Mouse (Mus musculus): Measurements from ENCODE around the gene Adck2. TPM values are rescaled to one million over a fixed set of nuclear protein-coding genes. Genes with fewer than 3 reads are reported as not detected.

Adck2 gene
- polyA plus RNA-seq, 1 experiment from 2014 or later: 35.7 TPM

DNA sequence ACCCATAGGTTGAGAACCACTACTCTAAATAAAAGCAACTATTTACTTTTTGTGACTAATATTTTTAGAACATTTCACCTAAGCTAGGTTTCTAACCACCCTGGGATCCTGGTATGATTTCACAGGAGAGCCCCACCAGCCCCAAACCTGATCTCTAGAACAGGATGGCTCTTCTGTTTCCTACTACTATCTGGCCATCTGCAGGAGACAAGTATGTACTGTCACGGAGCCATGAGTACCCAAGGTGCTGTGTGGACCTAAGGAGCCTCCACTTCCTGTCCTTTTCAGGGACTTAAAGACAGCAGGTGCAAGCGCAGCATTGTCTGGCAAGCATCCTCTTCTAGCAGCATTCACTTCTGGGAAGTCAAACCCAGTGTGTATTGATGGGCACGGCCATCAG, 28.2 kb downstream of the Adck2 start:
- WGBS: 82% methylated on average over 3 of the region's 3 CpGs
- no peaks in the 10 kb centered on the region for H3K27me3 ChIP-seq
- no peak overlapping the region for H3K27ac ChIP-seq
- no peak for ATAC-seq
- no peak overlapping the region for H3K4me3 ChIP-seq
- H3K9ac ChIP-seq: no peak overlapping the region
- H3K4me2 ChIP-seq: no peak overlapping the region
- peaks cover 53% of the 10 kb centered on the region for H3K36me3 ChIP-seq (ENCODE audit: poor library complexity, severe bottlenecking)
- no peaks in the 10 kb centered on the region for H3K4me1 ChIP-seq
- no peaks in the 10 kb centered on the region for H3K9me3 ChIP-seq (replicated peaks)

DNA sequence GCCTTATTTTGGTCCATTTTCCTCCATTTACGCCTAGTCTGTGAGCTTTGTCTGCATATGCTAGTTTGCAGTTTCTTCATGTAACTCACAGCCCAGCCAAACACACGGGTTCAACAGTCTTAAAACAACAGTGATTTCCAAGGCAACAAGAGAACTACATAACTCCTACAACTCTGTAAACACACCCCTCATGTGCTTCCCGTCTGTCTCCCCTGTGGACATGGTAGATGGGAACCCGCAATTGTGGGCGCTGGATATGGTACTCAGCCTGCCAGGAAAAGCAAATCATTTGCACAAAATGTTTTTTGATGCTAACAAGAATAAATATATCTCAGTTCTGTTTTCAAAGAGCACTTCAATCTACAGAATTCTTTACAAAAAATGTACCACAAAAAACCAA, 30.9 kb downstream of the Adck2 start:
- Histone ChIP-seq H3K9me3 (replicated peaks) (no peaks in the 10 kb centered on the region), H3K4me3 (no peak overlapping the region), H3K27me3 (no peaks in the 10 kb centered on the region), H3K36me3 (ENCODE audit: poor library complexity, severe bottlenecking) (peaks cover 35% of the 10 kb centered on the region), H3K4me1 (no peaks in the 10 kb centered on the region), H3K9ac (no peak overlapping the region), H3K4me2 (no peak overlapping the region), H3K27ac (no peak overlapping the region)
- ATAC-seq: no peak
- 85% methylated on average over 5 of the region's 5 CpGs for WGBS

DNA sequence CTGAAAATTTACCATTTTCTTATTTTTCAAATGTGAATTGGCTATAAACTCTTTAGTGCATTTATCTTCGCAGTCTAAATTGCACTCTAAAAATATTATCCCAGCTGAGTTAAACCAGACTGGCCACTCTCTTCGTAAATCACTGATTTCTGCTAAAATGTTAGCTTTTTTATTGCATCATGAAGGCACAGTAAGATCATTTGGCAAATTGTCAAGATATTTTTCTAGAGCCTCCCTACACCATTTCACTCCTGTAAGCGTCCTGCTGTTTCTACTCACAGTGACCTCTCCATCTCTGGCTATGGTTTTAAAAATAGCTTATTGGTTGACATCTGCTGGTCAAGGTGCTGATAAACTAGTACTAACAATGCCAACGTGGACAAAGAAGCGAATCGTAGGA, 32.4 kb downstream of the Adck2 start:
- Histone ChIP-seq H3K9me3 (replicated peaks) (no peaks in the 10 kb centered on the region), H3K36me3 (ENCODE audit: poor library complexity, severe bottlenecking) (peaks cover 24% of the 10 kb centered on the region), H3K4me3 (no peak overlapping the region), H3K4me1 (no peaks in the 10 kb centered on the region), H3K27ac (no peak overlapping the region), H3K4me2 (no peak overlapping the region), H3K27me3 (no peaks in the 10 kb centered on the region), H3K9ac (no peak overlapping the region)
- no peak for ATAC-seq
- 91% methylated on average over 6 of the region's 6 CpGs for WGBS

DNA sequence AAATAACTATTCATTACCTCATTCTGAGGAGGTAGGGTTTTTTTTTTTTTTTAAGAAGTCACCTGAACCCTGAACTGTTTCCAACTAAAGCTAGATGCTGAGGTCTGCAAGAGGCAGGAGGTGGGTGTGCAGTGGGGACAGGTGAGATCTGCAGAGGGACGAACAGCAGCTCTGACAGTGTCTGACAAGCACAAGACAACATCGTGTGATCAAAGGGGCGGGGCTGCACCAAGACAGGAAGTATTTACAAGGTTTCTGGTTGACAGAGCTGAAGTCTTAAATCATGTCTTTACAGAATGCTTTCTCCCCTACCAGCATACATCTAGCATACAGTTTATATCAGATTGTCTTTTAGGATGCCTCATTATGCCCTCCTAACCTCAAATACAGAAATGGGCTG, 33.2 kb downstream of the Adck2 start:
- no peaks in the 10 kb centered on the region for H3K27me3 ChIP-seq
- H3K9ac ChIP-seq: no peak overlapping the region
- no peak overlapping the region for H3K27ac ChIP-seq
- ATAC-seq: no peak
- peaks cover 23% of the 10 kb centered on the region for H3K36me3 ChIP-seq (ENCODE audit: poor library complexity, severe bottlenecking)
- WGBS: 79% methylated on average over 3 of the region's 3 CpGs
- H3K4me3 ChIP-seq: no peak overlapping the region
- no peaks in the 10 kb centered on the region for H3K9me3 ChIP-seq (replicated peaks)
- H3K4me1 ChIP-seq: no peaks in the 10 kb centered on the region
- H3K4me2 ChIP-seq: no peak overlapping the region

DNA sequence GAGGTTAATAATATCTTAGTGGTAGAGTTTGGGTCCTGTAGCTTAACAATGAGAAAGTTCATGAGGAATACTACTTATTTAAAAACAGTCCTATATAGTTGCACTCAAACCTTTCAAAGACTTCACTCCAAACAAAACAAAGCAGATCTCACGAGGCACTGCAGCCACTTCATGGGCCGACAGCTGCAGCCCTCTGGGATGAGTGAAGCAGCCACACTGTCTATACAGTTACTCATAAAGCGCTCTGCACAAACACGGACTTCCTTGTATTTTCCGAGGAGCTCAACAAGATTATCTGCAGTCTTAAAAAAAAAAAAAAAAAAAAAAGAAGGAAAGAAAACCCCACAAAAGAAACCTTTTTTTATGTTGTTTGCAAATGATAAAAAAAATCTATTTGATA, 33.7 kb downstream of the Adck2 start:
- Histone ChIP-seq H3K27ac (no peak overlapping the region), H3K4me2 (no peak overlapping the region), H3K27me3 (no peaks in the 10 kb centered on the region), H3K4me1 (no peaks in the 10 kb centered on the region), H3K4me3 (no peak overlapping the region), H3K9ac (no peak overlapping the region), H3K36me3 (ENCODE audit: poor library complexity, severe bottlenecking) (peaks cover 20% of the 10 kb centered on the region), H3K9me3 (replicated peaks) (no peaks in the 10 kb centered on the region)
- WGBS: 76% methylated on average over 5 of the region's 5 CpGs
- no peak for ATAC-seq

DNA sequence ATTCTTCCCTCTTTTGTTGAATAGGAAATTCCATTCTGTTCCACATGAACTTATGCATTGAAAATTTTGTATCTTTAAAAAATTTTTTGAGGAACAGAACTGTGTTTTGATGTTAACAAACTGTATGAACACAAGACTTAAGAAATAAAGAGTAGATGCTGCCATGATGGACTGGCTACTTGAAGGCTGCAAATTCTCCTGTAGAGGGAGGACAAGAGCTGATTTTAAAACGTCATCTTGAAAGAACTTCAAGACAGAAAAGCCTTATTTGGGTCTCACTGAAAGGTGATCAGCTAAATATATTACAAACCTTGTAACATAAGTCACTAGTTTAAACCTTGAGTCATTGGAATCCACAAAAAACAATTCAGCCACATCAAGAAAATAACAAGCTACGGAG, 36.5 kb downstream of the Adck2 start:
- 70% methylated on average over 2 of the region's 2 CpGs for WGBS
- Histone ChIP-seq H3K4me1 (no peaks in the 10 kb centered on the region), H3K4me3 (no peak overlapping the region), H3K36me3 (ENCODE audit: poor library complexity, severe bottlenecking) (peaks cover 21% of the 10 kb centered on the region), H3K9ac (no peak overlapping the region), H3K27me3 (no peaks in the 10 kb centered on the region), H3K9me3 (replicated peaks) (no peaks in the 10 kb centered on the region), H3K4me2 (no peak overlapping the region), H3K27ac (no peak overlapping the region)
- no peak for ATAC-seq

DNA sequence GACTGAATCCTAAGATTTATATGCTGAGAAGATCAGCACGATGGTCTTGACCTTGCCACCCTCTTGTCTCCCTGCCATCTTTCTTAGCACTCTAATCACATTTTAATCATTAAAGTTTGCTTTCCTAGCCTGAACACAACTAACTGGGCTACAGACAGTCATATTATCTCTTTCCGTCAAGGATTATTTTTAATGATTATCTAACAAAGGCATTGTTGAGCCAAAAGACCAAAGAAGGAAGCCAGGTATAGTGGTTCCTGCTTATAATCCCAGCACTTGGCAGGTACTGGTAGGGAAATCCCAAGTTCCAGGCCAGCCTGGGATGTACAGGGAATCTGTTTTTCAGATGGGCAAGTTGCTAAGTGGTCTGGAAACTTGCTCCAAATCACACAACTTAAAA, 37.6 kb downstream of the Adck2 start:
- no peak for ATAC-seq
- Histone ChIP-seq H3K9me3 (replicated peaks) (no peaks in the 10 kb centered on the region), H3K4me1 (no peaks in the 10 kb centered on the region), H3K36me3 (ENCODE audit: poor library complexity, severe bottlenecking) (peaks cover 25% of the 10 kb centered on the region), H3K27me3 (no peaks in the 10 kb centered on the region), H3K27ac (no peak overlapping the region), H3K9ac (no peak overlapping the region), H3K4me2 (no peak overlapping the region), H3K4me3 (no peak overlapping the region)
- WGBS: 97% methylated on average over 2 of the region's 2 CpGs

Other genes starting within 250 kb of the Adck2 start
- 53.5 and 56.3 TPM in 2 replicates for gene Slc37a3, start 196.2 kb upstream of the Adck2 start, polyA plus RNA-seq (2015; fragmentation: Nextera tagmentation; extraction: Ambion mirVana)
- 0.29 and 0.31 TPM in 2 replicates for gene Rab19, start 192.7 kb upstream of the Adck2 start, polyA plus RNA-seq (2015; fragmentation: Nextera tagmentation; extraction: Ambion mirVana)
- 171 and 175 TPM in 2 replicates for gene Mkrn1, start 153.4 kb upstream of the Adck2 start, polyA plus RNA-seq (2015; fragmentation: Nextera tagmentation; extraction: Ambion mirVana)
- 19.6 and 22.8 TPM in 2 replicates for gene Dennd2a, start 16.0 kb upstream of the Adck2 start, polyA plus RNA-seq (2015; fragmentation: Nextera tagmentation; extraction: Ambion mirVana)
- gene Gm42420, start 11.9 kb downstream of the Adck2 start, polyA plus RNA-seq (2015; fragmentation: Nextera tagmentation; extraction: Ambion mirVana): 0.79 TPM in 1 of 2 replicates, not detected in the other
- gene Ndufb2, start 18.7 kb downstream of the Adck2 start, polyA plus RNA-seq (2015; fragmentation: Nextera tagmentation; extraction: Ambion mirVana): 325 and 354 TPM in 2 replicates
- 18.4 and 20.2 TPM in 2 replicates for gene Braf, start 151.6 kb downstream of the Adck2 start, polyA plus RNA-seq (2015; fragmentation: Nextera tagmentation; extraction: Ambion mirVana)
- 260 and 293 TPM in 2 replicates for gene Mrps33, start 237.1 kb downstream of the Adck2 start, polyA plus RNA-seq (2015; fragmentation: Nextera tagmentation; extraction: Ambion mirVana)